Mouse (Mus musculus) liver, postnatal 0 days (tissue): ENCODE measurements around the gene Tmem106a. TPM values are rescaled to one million over a fixed set of nuclear protein-coding genes. Genes with fewer than 3 reads are reported as not detected.
"Not testable (repeated sequence)": the region's sequence is repeated elsewhere in the genome, so short reads cannot be mapped to it uniquely, and the experiment has no call there.

Experiments
- ATAC-seq: fragments of 200-750 bp; cut with Nextera tagmentation; 2 replicates; pipeline ENCODE4 v1.8.0; 2017; ENCODE audit warnings: mild to moderate bottlenecking, moderate library complexity
- DNase-seq: peaks from one replicate; pipeline ENCODE4 v3.0.0-alpha.2; 2016
- H3K27ac ChIP-seq: fragments of 300-500 bp; sonication (generic); 2 replicates; pipeline ENCODE4 v1.5.1; 2014; ENCODE audit warnings: antibody characterized with exemption, moderate library complexity, mild to moderate bottlenecking, low read depth
- H3K27me3 ChIP-seq: fragments of 300-500 bp; sonication (generic); 2 replicates; pipeline ENCODE4 v1.6.1; 2014; ENCODE audit warnings: low read length, control low read depth, mixed read lengths; ENCODE audit not compliant: insufficient read depth
- H3K36me3 ChIP-seq: fragments of 300-500 bp; sonication (generic); replicated peaks from 2 replicates; pipeline ENCODE4 v1.6.1; 2014; ENCODE audit warnings: mild to moderate bottlenecking, control low read depth, low read length, moderate library complexity, mixed read lengths; ENCODE audit not compliant: insufficient read depth
- H3K4me1 ChIP-seq: fragments of 300-500 bp; sonication (generic); 2 replicates; pipeline ENCODE4 v1.6.1; 2014; ENCODE audit warnings: antibody characterized with exemption, mild to moderate bottlenecking, control low read depth; ENCODE audit not compliant: insufficient read depth
- H3K4me2 ChIP-seq: fragments of 300-500 bp; sonication (generic); 2 replicates; pipeline ENCODE4 v1.6.1; 2014; ENCODE audit warnings: low read depth, mild to moderate bottlenecking, low read length, moderate library complexity, mixed read lengths
- H3K4me3 ChIP-seq: fragments of 300-500 bp; sonication (generic); 2 replicates; pipeline ENCODE4 v1.5.1; 2014; ENCODE audit warnings: low read depth, low read length
- H3K9ac ChIP-seq: fragments of 300-500 bp; sonication (generic); replicated peaks from 2 replicates; pipeline ENCODE4 v1.6.1; 2014; ENCODE audit warnings: mild to moderate bottlenecking, moderate library complexity
- H3K9me3 ChIP-seq: fragments of 300-500 bp; sonication (generic); 2 replicates; pipeline ENCODE4 v1.6.1; 2016; ENCODE audit warnings: mild to moderate bottlenecking, control low read depth, low read length, mixed read lengths
- CTCF ChIP-seq: sonication (generic); IDR thresholded peaks from 2 replicates; pipeline ENCODE4 v1.5.1; 2016; ENCODE audit warnings: antibody characterized with exemption, low read depth
- EP300 ChIP-seq: IDR thresholded peaks from 2 replicates; pipeline ENCODE4 v1.6.1; 2016; ENCODE audit warnings: antibody characterized with exemption, low read depth, mild to moderate bottlenecking
- WGBS: fragments of 180-500 bp; shearing (Covaris S2); extraction: QIAGEN DNeasy Blood & Tissue Kit; methylation state at CpG from one replicate; pipeline ENCODE4 v1.1.7; 2014; ENCODE audit not compliant: insufficient replicate concordance; 5-methylcytosine and 5-hydroxymethylcytosine counted together
- polyA plus RNA-seq: library from polyadenylated mRNA; unstranded; fragments of >200 nt; fragmentation: Nextera tagmentation; extraction: Ambion mirVana; gene quantifications from 2 replicates; pipeline ENCODE4 v1.2.1, GENCODE M21; 2015

The Tmem106a gene
- polyA plus RNA-seq, 1 experiment from 2014 or later = 10.8 TPM

DNA sequence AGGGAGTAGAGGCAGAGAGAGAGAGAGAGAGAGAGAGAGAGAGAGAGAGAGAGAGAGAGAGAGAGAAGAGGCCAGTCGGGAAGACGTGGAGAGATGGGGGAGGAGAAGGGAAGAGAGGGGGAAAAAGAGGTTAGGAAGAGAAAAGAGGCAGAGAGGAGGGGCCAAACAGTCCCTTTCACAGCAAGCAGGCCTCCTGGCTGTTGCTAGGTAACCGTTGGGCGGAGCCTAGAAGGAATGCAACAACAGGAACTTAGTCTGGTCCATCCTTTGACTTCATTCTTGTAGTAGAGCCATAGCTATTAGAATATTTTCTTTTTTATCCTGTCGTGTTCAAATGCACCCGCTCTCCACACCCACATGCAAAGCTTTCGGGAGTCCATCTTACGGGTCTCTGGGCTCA is 35.8 kb downstream of the Tmem106a start:
- Histone ChIP-seq H3K9me3 (no peaks in the 10 kb centered on the region), H3K9ac (no peak overlapping the region), H3K27me3 (peaks cover 7% of the 10 kb centered on the region; the same call in 1 of the 2 replicates), H3K4me3 (no peak overlapping the region), H3K27ac (no peak overlapping the region), H3K36me3 (no peaks in the 10 kb centered on the region), H3K4me1 (no peaks in the 10 kb centered on the region), H3K4me2 (peak overlapping the region; percentile 9; the same call in 1 of the 2 replicates)
- DNase-seq (peak; percentile 54), ATAC-seq (no peak)
- 15% methylated on average over 8 of the region's 8 CpGs for WGBS
- TF ChIP-seq EP300 (no peak), CTCF (no peak)

DNA sequence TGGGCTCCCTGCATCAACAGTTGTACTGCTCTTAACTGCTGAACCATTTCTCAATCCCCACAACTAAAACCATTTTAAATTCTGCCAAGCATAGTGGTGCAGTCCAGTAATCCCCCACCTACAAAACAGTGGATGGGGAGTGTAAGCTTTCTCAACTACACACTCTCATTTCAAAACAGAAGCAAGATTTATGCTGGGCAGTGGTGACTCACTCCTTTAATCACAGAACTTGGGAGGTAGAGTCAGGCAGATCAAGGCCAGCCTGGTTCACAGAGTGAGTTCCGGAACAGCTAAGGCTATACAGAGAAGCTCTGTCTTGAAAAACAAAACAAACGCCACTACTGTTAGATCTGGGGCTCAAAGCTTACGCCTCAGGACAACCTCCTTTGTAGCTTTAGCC is 36.6 kb downstream of the Tmem106a start:
- no peak overlapping the region for H3K4me2 ChIP-seq
- no peak for ATAC-seq
- peaks cover 7% of the 10 kb centered on the region; the same call in 1 of the 2 replicates for H3K27me3 ChIP-seq
- TF ChIP-seq CTCF (no peak), EP300 (no peak)
- no peaks in the 10 kb centered on the region for H3K9me3 ChIP-seq
- H3K27ac ChIP-seq = no peak overlapping the region
- no peaks in the 10 kb centered on the region for H3K36me3 ChIP-seq
- 83% methylated on average over 3 of the region's 3 CpGs for WGBS
- no peak for DNase-seq
- no peaks in the 10 kb centered on the region for H3K4me1 ChIP-seq
- no peak overlapping the region for H3K9ac ChIP-seq
- no peak overlapping the region for H3K4me3 ChIP-seq

DNA sequence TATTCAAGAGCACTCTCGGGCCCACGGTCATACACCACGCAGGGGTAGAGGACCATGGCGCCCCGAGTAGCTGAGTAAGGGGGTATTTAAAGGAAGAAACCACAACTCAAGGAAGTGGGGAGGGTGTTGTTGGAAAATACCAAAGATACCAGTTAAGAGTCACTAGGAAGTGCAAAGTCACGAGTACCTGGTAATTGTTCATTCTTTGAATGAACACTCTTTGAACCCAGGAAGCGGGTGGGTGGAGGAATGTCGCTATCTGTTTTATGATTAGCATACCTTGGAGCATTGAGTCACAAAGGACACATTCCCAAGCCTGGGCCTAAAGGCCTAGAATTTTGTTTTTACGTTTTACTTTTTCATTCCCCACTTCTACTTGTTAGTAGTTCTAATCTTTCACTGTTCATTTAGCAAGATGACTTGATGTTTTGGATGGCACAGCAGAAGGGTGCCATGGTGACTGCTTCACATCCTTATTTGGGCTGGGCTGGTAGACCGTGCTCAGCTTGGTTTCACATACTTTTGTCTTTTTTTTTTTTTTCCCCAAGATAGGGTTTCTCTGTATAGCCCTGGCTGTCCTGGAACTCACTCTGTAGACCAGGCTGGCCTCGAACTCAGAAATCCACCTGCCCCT is 38.1 kb downstream of the Tmem106a start:
- not testable (repeated sequence) for ATAC-seq, H3K4me2 ChIP-seq, H3K9ac ChIP-seq, H3K27me3 ChIP-seq, H3K4me1 ChIP-seq, H3K27ac ChIP-seq, H3K4me3 ChIP-seq, H3K36me3 ChIP-seq, H3K9me3 ChIP-seq, DNase-seq
- 78% methylated on average over 11 of the region's 11 CpGs for WGBS

DNA sequence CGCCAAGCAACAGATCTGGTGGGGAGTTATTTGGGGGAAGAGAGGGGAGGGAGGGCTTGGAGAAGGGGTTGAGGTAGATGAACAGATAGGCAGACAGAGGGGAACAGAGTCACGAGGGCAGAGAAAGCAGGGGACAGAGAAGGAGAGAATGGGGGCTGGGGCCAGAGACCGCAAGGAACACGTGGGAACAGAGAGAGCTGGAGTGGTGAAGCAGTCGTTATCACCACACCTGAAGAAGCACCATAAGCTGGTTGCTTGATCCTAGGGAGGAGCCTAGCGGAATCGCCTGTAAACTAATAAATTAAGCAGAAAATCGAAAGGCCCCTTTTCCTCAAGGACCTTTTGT is 44.6 kb downstream of the Tmem106a start:
- Histone ChIP-seq H3K9me3 (no peaks in the 10 kb centered on the region), H3K9ac (peak overlapping the region; percentile 60), H3K36me3 (no peaks in the 10 kb centered on the region), H3K4me2 (peak overlapping the region; percentile 83), H3K27ac (peak overlapping the region; percentile 97), H3K4me1 (peaks cover 5% of the 10 kb centered on the region), H3K27me3 (no peaks in the 10 kb centered on the region), H3K4me3 (peak overlapping the region; percentile 63)
- WGBS = 5% methylated on average over 8 of the region's 8 CpGs
- TF ChIP-seq CTCF = no peak
- no peak for TF ChIP-seq EP300
- ATAC-seq = 0 out of 2 replicates have a peak, but pooled peaks have one; percentile 1
- DNase-seq = no peak

DNA sequence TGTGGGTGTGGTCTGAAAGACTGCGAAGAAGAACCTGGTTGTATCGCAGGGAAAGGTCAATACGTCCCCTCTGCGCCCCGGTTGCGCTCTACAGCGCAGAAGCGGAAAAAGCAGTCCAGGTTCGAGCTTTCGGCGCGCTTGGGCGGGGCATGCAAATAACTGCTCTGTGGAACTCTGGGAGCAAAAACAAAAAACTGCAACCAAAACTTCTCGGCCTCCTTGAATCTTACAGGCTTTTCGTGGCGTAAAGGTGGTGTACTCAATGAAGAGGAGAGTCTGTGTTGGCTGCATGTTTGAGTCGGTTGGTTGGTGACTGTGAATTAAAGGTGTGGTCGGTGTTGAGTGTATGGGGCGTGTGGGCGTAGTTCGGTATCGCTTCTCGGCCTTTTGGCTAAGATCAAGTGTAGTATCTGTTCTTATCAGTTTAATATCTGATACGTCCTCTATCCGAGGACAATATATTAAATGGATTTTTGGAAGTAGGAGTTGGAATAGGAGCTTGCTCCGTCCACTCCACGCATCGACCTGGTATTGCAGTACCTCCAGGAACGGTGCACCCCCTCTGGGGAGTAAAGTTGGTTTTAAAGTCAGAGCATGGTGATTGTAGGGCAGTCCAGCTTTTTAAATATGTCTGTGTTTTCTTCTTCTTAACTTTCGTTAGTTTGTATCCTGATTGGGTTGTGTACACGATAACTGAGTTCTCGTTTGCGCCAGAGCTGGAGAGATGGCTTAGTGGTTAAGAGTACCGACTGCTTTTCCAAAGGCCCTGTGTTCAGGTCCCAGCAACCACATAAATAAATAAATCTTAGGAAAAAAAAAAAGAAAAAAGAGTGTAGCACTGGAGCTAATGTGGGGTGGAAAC is 45.2 kb downstream of the Tmem106a start, which contains the start of gene Rdm1:
Gene Rdm1, plus strand, starts transcription at position 201 of the 862 bp plus-strand sequence.
- Histone ChIP-seq H3K4me1 (peaks cover 5% of the 10 kb centered on the region), H3K27me3 (no peaks in the 10 kb centered on the region), H3K9me3 (no peaks in the 10 kb centered on the region), H3K4me2 (peak within 1 kb of the TSS; percentile 83), H3K4me3 (peak within 1 kb of the TSS; percentile 63), H3K9ac (peak within 1 kb of the TSS; percentile 75), H3K27ac (peak within 1 kb of the TSS; percentile 97), H3K36me3 (no peaks in the 10 kb centered on the region)
- DNase-seq (peak; percentile 86), ATAC-seq (peak; percentile 88)
- under 1% methylated on average over 32 of the region's 34 CpGs for WGBS
- no peak for TF ChIP-seq CTCF
- peak; percentile 66 for TF ChIP-seq EP300

DNA sequence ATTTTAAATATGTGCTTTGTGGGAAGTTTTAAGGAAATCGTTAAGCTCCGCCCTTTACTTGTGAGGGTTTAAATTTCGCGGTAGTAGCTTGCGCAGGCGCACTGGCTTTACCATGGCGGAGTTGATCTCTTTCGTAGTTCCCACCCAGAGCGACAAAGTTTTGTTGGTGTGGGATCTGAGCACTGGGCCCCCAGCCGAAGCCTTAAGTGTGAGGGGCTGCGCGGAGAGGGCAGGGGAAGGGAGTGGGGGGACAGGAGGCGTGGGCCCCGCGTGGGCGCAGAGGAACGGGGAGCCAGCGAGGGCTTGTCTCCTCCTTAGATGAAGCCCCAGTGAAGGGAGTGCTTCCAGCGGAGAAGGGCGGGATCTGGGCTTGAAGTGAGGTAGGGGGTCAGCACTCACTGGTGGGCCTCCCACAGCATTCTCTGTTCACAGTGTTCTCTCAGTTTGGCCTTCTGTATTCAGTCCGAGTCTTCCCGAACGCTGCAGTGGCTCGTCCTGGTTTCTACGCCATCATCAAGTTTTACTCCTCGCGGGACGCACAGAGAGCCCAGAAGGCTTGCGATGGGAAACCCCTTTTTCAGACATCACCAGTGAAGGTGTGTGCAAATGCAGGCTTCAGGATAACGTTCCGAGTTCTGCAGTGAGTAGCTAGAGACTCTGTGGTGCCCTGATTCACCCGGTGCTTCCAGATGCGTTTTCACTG is 46.0 kb downstream of the Tmem106a start:
- under 1% methylated on average over 33 of the region's 33 CpGs for WGBS
- TF ChIP-seq CTCF (no peak), EP300 (no peak)
- DNase-seq (peak; percentile 93), ATAC-seq (peak; percentile 52)
- H3K9me3 ChIP-seq = no peaks in the 10 kb centered on the region
- H3K4me1 ChIP-seq = peaks cover 5% of the 10 kb centered on the region
- peak overlapping the region; percentile 83 for H3K4me2 ChIP-seq
- peak overlapping the region; percentile 75 for H3K9ac ChIP-seq
- no peaks in the 10 kb centered on the region for H3K27me3 ChIP-seq
- H3K4me3 ChIP-seq = peak overlapping the region; percentile 63
- peak overlapping the region; percentile 97 for H3K27ac ChIP-seq
- no peaks in the 10 kb centered on the region for H3K36me3 ChIP-seq

DNA sequence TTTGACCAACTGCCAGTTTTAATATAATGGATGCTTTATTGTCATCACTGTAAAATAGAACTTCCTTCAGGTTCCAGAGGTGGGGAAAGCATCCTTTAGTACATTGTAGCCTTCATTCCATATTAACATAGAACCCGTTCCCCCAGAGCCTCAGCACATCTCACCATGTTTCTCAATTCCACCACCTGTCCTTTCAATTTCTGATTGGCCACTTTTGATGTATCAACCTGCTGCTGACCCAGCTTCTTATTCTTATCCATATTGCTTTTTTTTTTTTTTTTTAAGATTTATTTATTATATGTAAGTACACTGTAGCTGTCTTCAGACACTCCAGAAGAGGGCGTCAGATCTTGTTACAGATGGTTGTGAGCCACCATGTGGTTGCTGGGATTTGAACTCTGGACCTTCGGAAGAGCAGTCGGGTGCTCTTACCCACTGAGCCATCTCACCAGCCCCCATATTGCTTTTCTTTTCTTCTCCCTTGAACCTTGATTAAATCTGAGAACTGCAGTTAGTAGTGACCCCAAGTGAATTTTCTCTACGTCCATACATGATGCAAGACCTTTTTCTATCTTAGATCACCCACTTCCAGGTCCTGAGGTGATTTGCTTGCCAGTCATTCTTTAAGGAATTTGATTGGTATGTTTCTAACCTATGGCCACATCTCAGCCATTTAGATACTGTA is 46.8 kb downstream of the Tmem106a start:
- H3K9ac ChIP-seq = peak overlapping the region; percentile 75; the same call in 1 of the 2 replicates
- H3K9me3 ChIP-seq, H3K36me3 ChIP-seq, ATAC-seq, H3K4me1 ChIP-seq, DNase-seq, H3K27ac ChIP-seq, H3K27me3 ChIP-seq: not testable (repeated sequence)
- H3K4me3 ChIP-seq = peak overlapping the region; percentile 63; the same call in 1 of the 2 replicates
- 68% methylated on average over 4 of the region's 5 CpGs for WGBS
- peak overlapping the region; percentile 83 for H3K4me2 ChIP-seq
